Mouse (Mus musculus): ENCODE results near the gene Dcaf11. TPM values are rescaled to one million over a fixed set of nuclear protein-coding genes. Genes with fewer than 3 reads are reported as not detected.

Gene Dcaf11
- total and polyA plus RNA-seq, 3 experiments, result 24.3 to 37.9 TPM; not detected in 1

DNA sequence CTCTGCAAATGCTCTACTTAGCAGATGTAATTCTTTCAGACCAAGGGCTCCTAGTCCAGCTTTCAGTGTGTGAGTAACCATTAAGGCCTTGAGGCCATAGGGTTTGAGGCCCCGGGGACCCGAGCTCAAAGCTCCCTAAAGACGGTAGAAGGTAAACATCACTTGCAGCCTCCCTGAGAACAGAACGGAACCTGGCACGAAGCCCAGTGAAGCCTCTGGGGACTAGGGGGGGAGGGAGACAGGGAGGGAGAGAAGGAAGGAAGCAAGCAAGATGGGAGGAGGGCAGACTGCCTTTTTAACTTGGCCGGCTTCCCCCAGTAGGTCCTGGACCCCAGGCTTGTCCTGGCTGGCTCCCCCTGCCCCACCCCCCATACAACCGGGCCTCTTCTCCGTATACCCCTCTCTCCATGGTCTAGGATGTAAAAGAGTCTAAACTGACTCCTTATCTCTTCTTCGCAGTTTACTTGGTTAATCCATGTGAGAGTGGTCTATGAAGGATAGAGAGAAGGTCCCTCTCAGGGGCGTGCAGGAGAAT is 19.0 kb upstream of the Dcaf11 start:
- peak; percentile 93 for DNase-seq (ENCODE audit: low read depth, low spot score)
- H3K4me1 ChIP-seq (ENCODE audit: control insufficient read depth in 1 of 2, insufficient read depth in 2 of 2, low read length in 2 of 2), result peaks cover 8 to 17% of the 10 kb centered on the region in 2 experiments
- peak overlapping the region; percentile 93 for H3K9ac ChIP-seq (ENCODE audit: control insufficient read depth, low read depth, low read length, poor library complexity, severe bottlenecking)
- peak overlapping the region; percentile 88 to 94 for H3K4me3 ChIP-seq (ENCODE audit: control insufficient read depth in 1 of 2, insufficient read depth in 1 of 2, low read depth in 2 of 2, low read length in 2 of 2)
- H3K79me2 ChIP-seq (ENCODE audit: control insufficient read depth, insufficient read depth, low read length, poor library complexity), result peaks cover 15% of the 10 kb centered on the region
- peak overlapping the region; percentile 87 for H3K27ac ChIP-seq (ENCODE audit: control insufficient read depth, low read depth, low read length)
- no peaks in the 10 kb centered on the region for H3K9me3 ChIP-seq (replicated peaks; ENCODE audit: insufficient read depth, low read length)
- no peaks in the 10 kb centered on the region for H3K27me3 ChIP-seq (ENCODE audit: control insufficient read depth in 1 of 2, insufficient read depth in 2 of 2, low read length in 2 of 2)
- H3K36me3 ChIP-seq (ENCODE audit: control insufficient read depth in 1 of 2, insufficient read depth in 2 of 2, low read length in 2 of 2), result peaks cover 12 to 17% of the 10 kb centered on the region in 2 experiments
- no peak for TF ChIP-seq MYB (IDR thresholded peaks at IDR 0.05; ENCODE audit: low read depth, low read length)
- peak; percentile 84 for TF ChIP-seq MAZ (IDR thresholded peaks at IDR 0.05; ENCODE audit: low read depth, low read length)
- no peak for TF ChIP-seq E2F4 (IDR thresholded peaks at IDR 0.05; ENCODE audit: borderline replicate concordance, low read depth, low read length)
- no peak; the same call in 1 of the 2 replicates for TF ChIP-seq CHD2 (IDR thresholded peaks at IDR 0.05; ENCODE audit: low read length)
- TF ChIP-seq MXI1 (IDR thresholded peaks at IDR 0.05; ENCODE audit: low read depth, low read length), result peak; percentile 46
- no peak for TF ChIP-seq ZMIZ1 (IDR thresholded peaks at IDR 0.05; ENCODE audit: low read depth, low read length)
- TF ChIP-seq GATA1 (IDR thresholded peaks at IDR 0.05; ENCODE audit: low read depth, low read length), result peak; percentile 57
- TF ChIP-seq CHD1 (IDR thresholded peaks at IDR 0.05; ENCODE audit: low read depth, low read length), result peak; percentile 50; the same call in 1 of the 2 replicates
- no peak for TF ChIP-seq UBTF (IDR thresholded peaks at IDR 0.05; ENCODE audit: borderline replicate concordance, insufficient read depth, low read depth, low read length)
- TF ChIP-seq POLR2AphosphoS2 (IDR thresholded peaks at IDR 0.05; ENCODE audit: low read length), result no peak
- peak; percentile 48 for TF ChIP-seq ETS1 (IDR thresholded peaks at IDR 0.05; ENCODE audit: low read depth, low read length)
- TF ChIP-seq TAL1 (IDR thresholded peaks at IDR 0.05; ENCODE audit: low read length), result peak; percentile 66
- TF ChIP-seq USF1 (IDR thresholded peaks at IDR 0.05; ENCODE audit: low read depth, low read length), result no peak
- TF ChIP-seq ELF1 (IDR thresholded peaks at IDR 0.05; ENCODE audit: low read depth, low read length), result no peak
- TF ChIP-seq MAX (IDR thresholded peaks at IDR 0.05; ENCODE audit: low read length), result peak; percentile 54; the same call in 1 of the 2 replicates
- no peak for TF ChIP-seq USF2 (IDR thresholded peaks at IDR 0.05; ENCODE audit: borderline replicate concordance in 1 of 2, insufficient read depth in 1 of 2, low read depth in 1 of 2, low read length in 2 of 2)
- peak; percentile 77 for TF ChIP-seq SIN3A (IDR thresholded peaks at IDR 0.05; ENCODE audit: low read length)
- TF ChIP-seq POLR2A (IDR thresholded peaks at IDR 0.05; ENCODE audit: control insufficient read depth in 1 of 2, insufficient read depth in 1 of 2, low read depth in 1 of 2, low read length in 2 of 2, poor library complexity in 1 of 2), result no peak
- no peak for TF ChIP-seq ZKSCAN1 (IDR thresholded peaks at IDR 0.05; ENCODE audit: low read depth, low read length)

DNA sequence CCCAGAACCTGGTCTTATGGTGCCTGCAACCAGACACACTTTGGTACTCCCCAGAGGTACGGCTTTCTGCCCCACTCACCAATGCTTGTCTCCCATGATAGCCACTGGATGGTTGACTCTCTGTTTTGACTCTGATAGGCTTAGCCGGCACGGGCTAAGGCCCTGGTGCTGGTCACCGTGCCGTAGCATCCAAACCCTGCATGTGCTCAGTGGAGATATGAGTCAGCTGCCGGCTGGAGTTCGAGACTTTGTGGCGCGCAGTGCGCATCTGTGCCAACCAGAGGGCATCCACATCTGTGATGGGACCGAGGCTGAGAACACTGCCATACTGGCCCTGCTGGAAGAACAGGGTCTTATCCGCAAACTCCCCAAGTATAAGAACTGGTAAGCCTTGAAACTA is 17.5 kb upstream of the Dcaf11 start:
- Histone ChIP-seq H3K9ac (ENCODE audit: control insufficient read depth, low read depth, low read length, poor library complexity, severe bottlenecking) (no peak overlapping the region), H3K9me3 (replicated peaks; ENCODE audit: insufficient read depth, low read length) (no peaks in the 10 kb centered on the region), H3K36me3 (ENCODE audit: control insufficient read depth in 1 of 2, insufficient read depth in 2 of 2, low read length in 2 of 2) (peaks cover 17 to 20% of the 10 kb centered on the region in 2 experiments), H3K4me3 (ENCODE audit: control insufficient read depth in 1 of 2, insufficient read depth in 1 of 2, low read depth in 2 of 2, low read length in 2 of 2) (no peak overlapping the region), H3K4me1 (ENCODE audit: control insufficient read depth in 1 of 2, insufficient read depth in 2 of 2, low read length in 2 of 2) (peaks cover 8 to 17% of the 10 kb centered on the region in 2 experiments), H3K79me2 (ENCODE audit: control insufficient read depth, insufficient read depth, low read length, poor library complexity) (peaks cover 15% of the 10 kb centered on the region), H3K27ac (ENCODE audit: control insufficient read depth, low read depth, low read length) (no peak overlapping the region), H3K27me3 (ENCODE audit: control insufficient read depth in 1 of 2, insufficient read depth in 2 of 2, low read length in 2 of 2) (no peaks in the 10 kb centered on the region)
- DNase-seq (ENCODE audit: low read depth, low spot score), result no peak
- TF ChIP-seq ZNF384 (IDR thresholded peaks at IDR 0.05; ENCODE audit: low read depth, low read length), result no peak
- TF ChIP-seq RAD21 (IDR thresholded peaks at IDR 0.05; ENCODE audit: low read depth, low read length), result no peak
- TF ChIP-seq SIN3A (IDR thresholded peaks at IDR 0.05; ENCODE audit: low read length), result no peak
- TF ChIP-seq MAX (IDR thresholded peaks at IDR 0.05; ENCODE audit: low read length), result no peak
- no peak for TF ChIP-seq POLR2AphosphoS2 (IDR thresholded peaks at IDR 0.05; ENCODE audit: low read length)
- no peak for TF ChIP-seq JUND (IDR thresholded peaks at IDR 0.05; ENCODE audit: low read depth, low read length)
- TF ChIP-seq E2F4 (IDR thresholded peaks at IDR 0.05; ENCODE audit: borderline replicate concordance, low read depth, low read length), result no peak
- no peak for TF ChIP-seq MYC (IDR thresholded peaks at IDR 0.05; ENCODE audit: low read depth, low read length)
- no peak for TF ChIP-seq USF2 (IDR thresholded peaks at IDR 0.05; ENCODE audit: borderline replicate concordance in 1 of 2, insufficient read depth in 1 of 2, low read depth in 1 of 2, low read length in 2 of 2)
- TF ChIP-seq MEF2A (IDR thresholded peaks at IDR 0.05; ENCODE audit: extremely low read depth, insufficient replicate concordance, low read depth, low read length, poor library complexity, severe bottlenecking), result no peak

Measured in MEL (cell line).